Mouse (Mus musculus) olfactory bulb, adult 2 months (tissue): ENCODE measurements around the gene Urb1. TPM values are rescaled to one million over a fixed set of nuclear protein-coding genes. Genes with fewer than 3 reads are reported as not detected.
"Not testable (repeated sequence)": the region's sequence is repeated elsewhere in the genome, so short reads cannot be mapped to it uniquely, and the experiment has no call there.

Source experiments
- H3K27ac ChIP-seq: fragments of 200-500 bp; 2 replicates; pipeline ENCODE4 v1.5.1; 2012; ENCODE audit warnings: low read depth, low read length; ENCODE audit not compliant: insufficient read depth
- H3K4me1 ChIP-seq: fragments of 200-500 bp; 2 replicates; pipeline ENCODE4 v1.6.1; 2012; ENCODE audit warnings: low read length; ENCODE audit not compliant: control insufficient read depth, insufficient read depth
- H3K4me3 ChIP-seq: fragments of 200-500 bp; 2 replicates; pipeline ENCODE4 v1.5.1; 2012; ENCODE audit warnings: mild to moderate bottlenecking, low read depth, low read length, moderate library complexity; ENCODE audit not compliant: insufficient read depth
- CTCF ChIP-seq: fragments of 200-500 bp; IDR thresholded peaks from 2 replicates; pipeline ENCODE4 v1.5.1; 2012; ENCODE audit warnings: low read depth, mild to moderate bottlenecking, low read length, moderate library complexity; ENCODE audit not compliant: insufficient read depth
- POLR2A ChIP-seq: fragments of 200-500 bp; IDR thresholded peaks from 2 replicates; pipeline ENCODE4 v1.6.1; 2012; ENCODE audit warnings: mild to moderate bottlenecking, low read depth, low read length, moderate library complexity; ENCODE audit not compliant: insufficient read depth
- WGBS: fragments of 180-500 bp; shearing (Covaris S2); methylation state at CpG from one replicate; pipeline ENCODE4 v1.1.7; 2018; 5-methylcytosine and 5-hydroxymethylcytosine counted together
- polyA plus RNA-seq: library from polyadenylated mRNA; stranded (reverse); fragments of >200 nt; gene quantifications from 2 replicates; pipeline ENCODE4 v1.2.4, GENCODE M21; 2012; ENCODE audit warnings: low replicate concordance; ENCODE audit not compliant: missing spikeins, insufficient read depth, insufficient read length

Urb1 gene
- polyA plus RNA-seq, 1 experiment: not detected

- H3K27ac ChIP-seq: no peak overlapping the region
- H3K4me3 ChIP-seq: no peak overlapping the region
- H3K4me1 ChIP-seq: peaks cover 18% of the 10 kb centered on the region
- WGBS: 89% methylated on average over 9 of the region's 9 CpGs
- no peak for TF ChIP-seq POLR2A
- no peak for TF ChIP-seq CTCF
These were observed 17.3 kb upstream of the Urb1 start for GRCm38 (mm10) chr16:90827498-90827897.

- WGBS: 77% methylated on average over 7 of the region's 7 CpGs
- no peak for TF ChIP-seq CTCF
- TF ChIP-seq POLR2A: no peak
- no peak within 1 kb of the TSS for H3K4me3 ChIP-seq
- H3K4me1 ChIP-seq: peaks cover 16% of the 10 kb centered on the region
- no peak within 1 kb of the TSS for H3K27ac ChIP-seq
These were observed 16.2 kb upstream of the Urb1 start, which contains the start of gene Eva1c for GRCm38 (mm10) chr16:90826457-90826856. TSS of gene Eva1c (plus strand) at chr16:90826719.

- TF ChIP-seq POLR2A: no peak
- TF ChIP-seq CTCF: no peak
- Histone ChIP-seq H3K4me3 (no peak overlapping the region), H3K4me1 (peaks cover 13% of the 10 kb centered on the region), H3K27ac (no peak overlapping the region)
- 92% methylated on average over 5 of the region's 5 CpGs for whole genome bisulfite sequencing
These were observed 15.8 kb upstream of the Urb1 start for GRCm38 (mm10) chr16:90826041-90826440.

- H3K4me3 ChIP-seq, H3K4me1 ChIP-seq, H3K27ac ChIP-seq: not testable (repeated sequence)
- WGBS: 83% methylated on average over 4 of the region's 4 CpGs
These were observed 13.8 kb upstream of the Urb1 start for GRCm38 (mm10) chr16:90823986-90824385.

GRCm38 (mm10) chr16:90822981-90823380, 12.8 kb upstream of the Urb1 start:
- TF ChIP-seq CTCF: no peak
- no peak for TF ChIP-seq POLR2A
- no peak overlapping the region for H3K4me3 ChIP-seq
- WGBS: 64% methylated on average over 7 of the region's 7 CpGs
- H3K4me1 ChIP-seq: no peaks in the 10 kb centered on the region
- H3K27ac ChIP-seq: no peak overlapping the region

GRCm38 (mm10) chr16:90822284-90822935, 12.2 kb upstream of the Urb1 start:
- no peak for TF ChIP-seq CTCF
- TF ChIP-seq POLR2A: no peak
- H3K4me1 ChIP-seq: no peaks in the 10 kb centered on the region
- WGBS: 93% methylated on average over 10 of the region's 10 CpGs

GRCm38 (mm10) chr16:90821046-90821697, 11.0 kb upstream of the Urb1 start:
- WGBS: 84% methylated on average over 14 of the region's 14 CpGs
- TF ChIP-seq POLR2A (no peak), CTCF (no peak)
- no peak overlapping the region for H3K27ac ChIP-seq
- H3K4me3 ChIP-seq: no peak overlapping the region
- no peaks in the 10 kb centered on the region for H3K4me1 ChIP-seq

More at GRCm38 (mm10) chr16:90822284-90822935, 12.2 kb upstream of the Urb1 start:
- H3K27ac ChIP-seq: no peak overlapping the region
- H3K4me3 ChIP-seq: no peak overlapping the region

- no peak for TF ChIP-seq POLR2A
- TF ChIP-seq CTCF: no peak
These were observed 10.1 kb upstream of the Urb1 start for GRCm38 (mm10) chr16:90820326-90820725.

GRCm38 (mm10) chr16:90812086-90812485, 1.9 kb upstream of the Urb1 start:
- TF ChIP-seq CTCF: no peak
- no peak for TF ChIP-seq POLR2A
- peaks cover 4% of the 10 kb centered on the region for H3K4me1 ChIP-seq
- WGBS: 76% methylated on average over 5 of the region's 5 CpGs
- no peak overlapping the region for H3K4me3 ChIP-seq
- H3K27ac ChIP-seq: no peak overlapping the region

More at GRCm38 (mm10) chr16:90820326-90820725, 10.1 kb upstream of the Urb1 start:
- no peaks in the 10 kb centered on the region for H3K4me1 ChIP-seq
- H3K27ac ChIP-seq: no peak overlapping the region
- no peak overlapping the region for H3K4me3 ChIP-seq
- WGBS: 89% methylated on average over 6 of the region's 6 CpGs
